Mouse (Mus musculus): ENCODE results near the gene Phf10.
A peak's percentile ranks its signal among the peaks of the same experiment; 100 is the strongest.
"Not testable (repeated sequence)": the region's sequence is repeated elsewhere in the genome, so short reads cannot be mapped to it uniquely, and the experiment has no call there.

Phf10 gene

DNA sequence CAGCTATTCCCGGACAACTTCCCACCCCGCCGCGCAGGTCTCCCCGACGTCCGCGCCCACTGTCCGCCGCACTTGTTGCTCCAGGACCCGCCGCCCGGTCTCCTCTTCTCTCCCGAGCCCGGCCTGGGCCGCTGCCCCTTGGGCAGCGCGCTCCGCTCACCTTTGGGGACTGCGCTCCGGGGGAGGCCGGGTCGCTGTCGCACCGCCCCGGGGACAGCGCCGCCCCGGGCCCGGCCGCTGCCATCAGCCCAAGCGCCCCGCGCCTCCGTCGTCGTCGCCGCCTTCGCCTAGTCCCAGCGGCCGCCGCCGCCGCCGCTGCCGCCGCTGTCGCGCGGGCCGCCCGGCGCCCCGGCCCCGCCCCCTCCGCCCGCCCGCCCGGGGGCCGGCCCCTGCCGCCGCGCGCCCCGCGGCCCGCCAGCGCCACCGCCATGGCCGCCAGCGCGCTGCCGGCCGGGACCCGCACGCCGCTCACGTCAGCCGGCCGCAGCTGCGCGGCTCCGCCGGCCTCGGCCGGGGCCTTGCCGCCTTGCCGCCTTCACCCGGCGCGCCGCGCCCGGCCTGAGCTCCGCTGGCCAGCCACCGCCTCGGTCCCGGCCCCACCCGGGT is at the start of gene Phf10:
Phf10 (minus strand) TSS at position 323 of the 606 bp plus-strand sequence.
- DNase-seq = peak; percentile 44

- DNase-seq = not testable (repeated sequence)
Measured at GRCm38 (mm10) chr17:15009706-15010413, 48.8 kb upstream of the Phf10 start, which contains the start of gene Gm3435. Gene Gm3435, plus strand, starts transcription at chr17:15010176.

- DNase-seq = not testable (repeated sequence)
Measured at GRCm38 (mm10) chr17:15009088-15009487, 48.0 kb upstream of the Phf10 start.

DNA sequence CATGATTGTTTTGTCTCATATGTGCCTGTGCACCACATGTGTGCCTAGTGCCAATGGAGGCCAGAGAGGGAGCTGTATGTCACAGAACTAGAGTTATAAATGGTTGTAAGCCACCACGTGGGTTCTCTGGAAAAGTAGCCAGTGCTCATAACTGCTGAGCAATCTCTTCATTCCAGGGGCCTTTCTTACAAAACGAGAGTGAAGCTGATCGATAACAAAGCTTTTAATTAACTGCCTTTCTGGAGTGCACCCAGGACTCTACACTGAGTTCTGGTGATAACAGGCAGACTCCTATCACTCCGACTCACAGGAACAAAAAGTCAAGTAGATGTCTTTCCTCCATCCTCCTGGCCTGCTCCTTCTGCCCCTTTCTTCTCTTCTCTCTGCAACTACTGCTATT is 39.0 kb upstream of the Phf10 start:
- not testable (repeated sequence) for DNase-seq

- not testable (repeated sequence) for DNase-seq
Measured at GRCm38 (mm10) chr17:14994140-14994539, 33.1 kb upstream of the Phf10 start.

GRCm38 (mm10) chr17:14993139-14993832 is 32.2 kb upstream of the Phf10 start:
- DNase-seq = not testable (repeated sequence)

DNA sequence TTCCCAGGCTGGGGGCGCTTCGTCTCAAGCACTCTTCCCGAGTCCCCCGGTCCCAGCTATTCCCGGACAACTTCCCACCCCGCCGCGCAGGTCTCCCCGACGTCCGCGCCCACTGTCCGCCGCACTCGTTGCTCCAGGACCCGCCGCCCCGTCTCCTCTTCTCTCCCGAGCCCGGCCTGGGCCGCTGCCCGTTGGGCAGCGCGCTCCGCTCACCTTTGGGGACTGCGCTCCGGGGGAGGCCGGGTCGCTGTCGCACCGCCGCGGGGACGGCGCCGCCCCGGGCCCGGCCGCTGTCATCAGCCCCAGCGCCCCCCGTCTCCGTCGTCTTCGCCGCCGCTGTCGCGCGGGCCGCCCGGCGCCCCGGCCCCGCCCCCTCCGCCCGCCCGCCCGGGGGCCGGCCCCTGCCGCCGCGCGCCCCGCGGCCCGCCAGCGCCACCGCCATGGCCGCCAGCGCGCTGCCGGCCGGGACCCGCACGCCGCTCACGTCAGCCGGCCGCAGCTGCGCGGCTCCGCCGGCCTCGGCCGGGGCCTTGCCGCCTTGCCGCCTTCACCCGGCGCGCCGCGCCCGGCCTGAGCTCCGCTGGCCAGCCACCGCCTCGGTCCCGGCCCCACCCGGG is 31.6 kb upstream of the Phf10 start:
- not testable (repeated sequence) for DNase-seq

- DNase-seq = not testable (repeated sequence)
Measured at GRCm38 (mm10) chr17:14990116-14990702, 29.1 kb upstream of the Phf10 start.

DNA sequence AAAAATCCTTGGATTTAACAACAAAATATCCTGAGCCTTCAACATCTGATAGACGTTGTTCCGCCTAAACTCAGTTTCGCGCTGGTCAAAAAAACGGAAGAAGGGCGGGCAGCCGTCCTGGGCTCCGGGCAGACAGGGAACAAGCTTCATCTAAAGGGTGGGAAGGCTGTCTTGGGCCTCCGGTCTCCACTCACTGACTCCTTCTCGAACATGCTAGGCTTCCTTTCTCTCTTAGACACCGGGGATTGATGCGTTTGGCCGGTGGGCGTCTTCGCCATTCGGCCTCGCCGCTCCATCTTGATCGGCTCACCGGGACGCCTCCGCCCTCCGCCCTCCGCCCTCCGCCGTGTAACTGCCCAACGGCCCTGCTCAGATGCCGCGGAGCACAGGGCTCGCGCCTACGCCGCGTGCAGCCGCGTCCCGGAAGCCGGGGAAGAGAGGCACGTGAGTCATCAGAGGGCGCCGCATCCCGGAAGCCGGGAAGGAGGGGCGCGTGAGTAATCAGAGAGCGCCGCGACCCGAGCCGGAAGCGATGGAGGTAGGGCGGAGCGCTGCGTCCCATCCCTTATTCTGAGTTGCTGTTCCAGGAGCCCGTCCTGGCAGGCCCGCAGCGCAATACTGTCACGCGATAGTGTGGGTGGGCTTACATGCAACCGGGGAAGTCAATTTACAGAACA is 17.4 kb upstream of the Phf10 start, which contains the start of the genes 9030025P20Rik and Gm3417:
9030025P20Rik (plus strand) TSS at position 107 of the 677 bp plus-strand sequence.
Gm3417 (minus strand) TSS at position 429 of the 677 bp plus-strand sequence.
- DNase-seq = not testable (repeated sequence)

- not testable (repeated sequence) for DNase-seq
Measured at GRCm38 (mm10) chr17:14977718-14978361, 16.8 kb upstream of the Phf10 start.

GRCm38 (mm10) chr17:14968373-14968913 is 7.4 kb upstream of the Phf10 start:
- DNase-seq = not testable (repeated sequence)

- DNase-seq = not testable (repeated sequence)
Measured at GRCm38 (mm10) chr17:14961557-14962154, 583 bp upstream of the Phf10 start.

- peak; percentile 37 for DNase-seq
Measured at GRCm38 (mm10) chr17:14960520-14960919, 553 bp downstream of the Phf10 start.

GRCm38 (mm10) chr17:14959979-14960378 is 1.1 kb downstream of the Phf10 start:
- peak; percentile 11 for DNase-seq

- DNase-seq = peak; percentile 18
Measured at GRCm38 (mm10) chr17:14958686-14959327, 2.3 kb downstream of the Phf10 start.

GRCm38 (mm10) chr17:14953452-14953851 is 7.6 kb downstream of the Phf10 start:
- no peak for DNase-seq

DNA sequence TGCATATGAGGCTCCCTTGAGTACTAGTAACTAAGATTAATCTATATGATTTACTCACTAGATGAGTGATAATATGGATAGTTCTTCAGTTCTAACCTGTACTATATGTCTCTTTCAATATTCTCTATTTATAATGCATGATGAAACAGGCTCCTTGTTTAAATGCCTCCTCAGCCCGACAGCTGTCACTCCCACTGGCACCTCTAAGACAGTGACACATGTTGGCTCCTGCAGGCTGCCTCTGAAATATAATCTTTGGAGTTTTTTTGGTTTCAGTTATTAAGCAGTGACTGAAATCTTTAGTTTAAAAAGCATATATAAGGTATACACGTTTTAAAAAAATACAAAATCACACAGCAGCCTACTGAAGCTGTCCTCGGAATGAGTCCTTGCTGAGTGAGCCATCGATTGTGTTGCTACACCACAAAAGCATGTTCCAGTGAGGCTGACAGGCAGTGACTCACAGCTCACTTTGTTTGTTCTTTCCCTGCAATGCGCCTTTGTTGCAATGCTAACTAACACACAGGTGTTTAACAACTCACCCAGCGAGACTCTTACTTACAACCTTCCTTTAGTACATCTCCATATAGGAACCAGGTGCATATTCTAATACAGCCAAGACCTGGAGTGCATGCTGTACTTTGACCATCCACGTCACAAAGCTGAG is 11.8 kb downstream of the Phf10 start:
- no peak for DNase-seq

- DNase-seq = no peak
Measured at GRCm38 (mm10) chr17:14944551-14944950, 16.5 kb downstream of the Phf10 start.

DNA sequence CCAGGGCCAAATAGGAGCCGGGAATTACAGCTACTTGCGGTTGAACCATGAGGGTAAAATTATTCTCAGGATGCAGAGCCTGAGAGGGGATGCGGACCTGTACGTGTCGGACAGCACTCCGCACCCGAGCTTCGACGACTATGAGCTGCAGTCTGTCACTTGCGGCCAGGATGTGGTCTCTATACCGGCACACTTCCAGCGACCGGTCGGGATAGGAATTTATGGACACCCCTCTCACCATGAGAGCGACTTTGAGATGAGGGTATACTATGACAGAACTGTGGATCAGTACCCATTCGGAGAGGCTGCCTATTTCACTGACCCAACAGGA is 17.4 kb downstream of the Phf10 start:
- no peak for DNase-seq
